Mouse (Mus musculus) MEL (cell line): ENCODE measurements around the gene Gm44973.

Source experiments
- CTCF ChIP-seq, 3 experiments: IDR thresholded peaks in 2 of 3; conservative IDR thresholded peaks in 1 of 3; 2 replicates each; pipeline ENCODE4 v1.5.1; 2011 to 2012; ENCODE audit warnings: low read length in 3 of 3, low read depth in 2 of 3, mild to moderate bottlenecking in 2 of 3, improper control_type of control experiment in 1 of 3, inconsistent platforms in 1 of 3, mixed read lengths in 1 of 3, moderate library complexity in 1 of 3; ENCODE audit not compliant: control insufficient read depth in 1 of 3, insufficient read depth in 1 of 3, poor library complexity in 1 of 3, severe bottlenecking in 1 of 3
- E2F4 ChIP-seq: IDR thresholded peaks from 2 replicates; pipeline ENCODE4 v1.6.1; 2011; ENCODE audit warnings: low read depth, low read length, improper control_type of control experiment, borderline replicate concordance
- ELF1 ChIP-seq: IDR thresholded peaks from 2 replicates; pipeline ENCODE4 v1.6.1; 2014; ENCODE audit warnings: low read depth, mild to moderate bottlenecking, inconsistent platforms, low read length, improper control_type of control experiment, moderate library complexity
- MAZ ChIP-seq: IDR thresholded peaks from 2 replicates; pipeline ENCODE4 v1.6.1; 2012; ENCODE audit warnings: low read depth, mild to moderate bottlenecking, inconsistent platforms, low read length, improper control_type of control experiment
- MEF2A ChIP-seq: IDR thresholded peaks from 2 replicates; pipeline ENCODE4 v1.6.1; 2014; ENCODE audit warnings: low read depth, mild to moderate bottlenecking, inconsistent platforms, low read length, improper control_type of control experiment; ENCODE audit not compliant: poor library complexity, insufficient replicate concordance, severe bottlenecking; ENCODE audit errors: extremely low read depth
- MYC ChIP-seq: IDR thresholded peaks from 2 replicates; pipeline ENCODE4 v1.6.1; 2011; ENCODE audit warnings: low read depth, mild to moderate bottlenecking, low read length, improper control_type of control experiment, moderate library complexity
- POLR2A ChIP-seq, 2 experiments: IDR thresholded peaks; 2 replicates each; pipeline ENCODE4 v1.6.1; 2011 to 2012; ENCODE audit warnings: low read length in 2 of 2, mild to moderate bottlenecking in 2 of 2, control low read depth in 1 of 2, improper control_type of control experiment in 1 of 2, low read depth in 1 of 2, moderate library complexity in 1 of 2; ENCODE audit not compliant: control insufficient read depth in 1 of 2, insufficient read depth in 1 of 2, poor library complexity in 1 of 2
- TAL1 ChIP-seq: IDR thresholded peaks from 2 replicates; pipeline ENCODE4 v1.6.1; 2012; ENCODE audit warnings: mild to moderate bottlenecking, inconsistent platforms, low read length, moderate library complexity, mixed read lengths
- UBTF ChIP-seq: IDR thresholded peaks from 2 replicates; pipeline ENCODE4 v1.6.1; 2012; ENCODE audit warnings: low read depth, mild to moderate bottlenecking, inconsistent platforms, low read length, improper control_type of control experiment, moderate library complexity, borderline replicate concordance; ENCODE audit not compliant: insufficient read depth

DNA sequence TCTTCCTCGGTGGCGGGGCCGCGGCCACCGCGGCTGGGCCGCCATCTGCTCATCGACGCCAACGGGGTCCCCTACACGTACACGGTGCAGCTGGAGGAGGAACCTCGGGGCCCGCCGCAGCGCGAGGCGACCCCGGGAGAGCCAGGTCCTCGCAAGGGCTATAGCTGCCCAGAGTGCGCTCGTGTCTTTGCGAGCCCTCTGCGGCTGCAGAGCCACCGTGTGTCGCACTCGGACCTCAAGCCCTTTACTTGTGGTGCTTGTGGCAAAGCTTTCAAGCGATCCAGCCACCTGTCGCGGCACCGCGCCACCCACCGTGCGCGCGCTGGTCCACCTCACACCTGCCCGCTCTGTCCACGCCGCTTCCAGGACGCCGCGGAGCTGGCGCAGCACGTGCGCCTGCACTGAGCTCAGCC, 37.6 kb downstream of the Gm44973 start:
- TF ChIP-seq UBTF, result no peak
- no peak for TF ChIP-seq CTCF (IDR thresholded peaks at IDR 0.05 in 2 of 3, conservative IDR thresholded peaks at IDR 0.05 in 1 of 3; ENCODE audit: control insufficient read depth in 1 of 3, insufficient read depth in 1 of 3, low read depth in 2 of 3, low read length in 3 of 3, poor library complexity in 1 of 3, severe bottlenecking in 1 of 3)
- TF ChIP-seq POLR2A (IDR thresholded peaks at IDR 0.05; ENCODE audit: control insufficient read depth in 1 of 2, insufficient read depth in 1 of 2, low read depth in 1 of 2, low read length in 2 of 2, poor library complexity in 1 of 2), result no peak
- TF ChIP-seq MYC, result no peak
- no peak for TF ChIP-seq MAZ
- TF ChIP-seq MEF2A, result no peak
- TF ChIP-seq E2F4, result no peak
- TF ChIP-seq TAL1, result no peak
- TF ChIP-seq ELF1, result no peak
